Mouse (Mus musculus) adrenal gland (tissue): ENCODE measurements around the gene Clec10a.

Experiments
- intact Hi-C: fragments of 180-260 bp; cut with DNase I; formaldehyde crosslinking; loops from one replicate; pipeline ENCODE4 v1.15.1; 2025

Clec10a gene

DNA sequence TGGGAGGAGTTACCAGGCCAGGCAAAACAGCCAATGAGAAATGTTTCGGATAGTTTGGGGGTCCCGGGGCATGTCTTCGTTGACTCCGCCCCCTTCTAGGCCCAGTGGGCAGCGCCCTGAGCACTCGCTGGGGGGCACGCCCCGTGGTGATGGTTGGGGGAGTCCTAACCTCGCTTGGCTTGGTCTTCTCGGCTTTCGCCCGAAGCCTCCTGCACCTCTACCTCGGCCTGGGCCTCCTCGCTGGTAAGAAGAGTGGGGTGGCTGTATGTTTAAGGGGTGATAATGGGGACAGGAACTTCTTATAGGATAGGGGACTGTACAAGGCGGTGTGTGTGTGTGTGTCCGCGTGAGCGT is 58.8 kb downstream of the Clec10a start:
- intact Hi-C loops, result loop anchor here (5.0 to 10.0 kb wide), 2 partner anchors 38 to 280 kb away; partner anchors contain the start of gene Ybx2

DNA sequence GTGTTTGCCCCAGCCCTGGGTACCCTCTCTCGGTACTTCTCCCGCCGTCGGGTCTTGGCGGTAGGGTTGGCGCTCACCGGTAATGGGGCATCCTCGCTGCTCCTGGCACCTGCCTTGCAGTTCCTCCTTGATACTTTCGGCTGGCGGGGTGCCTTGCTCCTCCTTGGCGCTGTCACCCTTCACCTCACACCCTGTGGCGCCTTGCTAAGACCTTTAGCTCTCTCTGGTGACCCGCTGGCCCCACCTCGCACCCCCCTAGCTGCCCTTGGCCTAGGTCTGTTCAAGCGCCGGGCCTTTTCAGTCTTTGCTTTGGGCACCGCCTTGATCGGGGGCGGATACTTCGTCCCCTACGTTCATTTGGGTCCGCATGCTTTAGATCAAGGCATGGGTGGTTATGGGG is 59.3 kb downstream of the Clec10a start:
- intact Hi-C loops, result loop anchor here (10.0 kb wide), 1 partner anchor 280 kb away; the partner anchor contains the start of gene Ybx2

DNA sequence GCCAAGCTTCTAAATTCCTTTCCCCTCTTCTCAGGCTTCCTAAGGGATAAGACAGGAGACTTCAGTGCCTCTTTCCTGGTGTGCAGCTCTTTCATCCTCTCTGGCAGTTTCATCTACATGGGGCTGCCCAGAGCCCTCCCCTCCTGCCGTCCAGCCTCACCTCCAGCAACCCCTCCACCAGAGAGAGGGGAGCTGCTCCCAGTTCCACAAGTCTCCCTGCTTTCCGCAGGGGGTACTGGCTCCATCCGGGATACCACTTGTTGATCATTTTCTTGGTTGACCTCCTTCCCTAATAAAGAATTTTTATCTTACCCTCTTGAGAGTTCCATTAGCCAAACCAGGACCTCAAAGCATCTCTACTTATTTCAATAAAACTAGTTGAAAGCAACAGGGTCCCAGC is 60.1 kb downstream of the Clec10a start:
- intact Hi-C loops, result loop anchor here (10.0 kb wide), 1 partner anchor 281 kb away; the partner anchor contains the start of gene Ybx2

DNA sequence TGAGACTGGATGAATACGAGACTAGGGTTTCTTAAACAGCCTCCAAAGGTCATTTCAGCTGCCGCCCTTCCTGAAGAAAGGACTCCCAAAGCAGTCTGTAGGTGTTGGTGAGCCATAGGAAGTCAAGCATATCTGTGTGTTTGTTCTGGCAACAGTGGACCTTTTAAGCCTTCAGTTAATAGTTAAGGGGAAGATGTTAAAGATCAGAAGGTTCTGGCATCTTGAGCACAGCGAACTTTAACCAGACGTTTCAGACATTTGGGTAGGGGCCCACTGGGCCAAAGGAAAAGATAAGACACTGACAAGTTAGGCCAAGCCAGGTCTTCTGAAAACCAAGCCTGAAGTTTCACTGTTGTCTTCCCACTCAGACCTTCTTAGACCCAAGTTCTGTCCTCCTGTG is 62.0 kb downstream of the Clec10a start:
- intact Hi-C loops, result loop anchor here (10.0 kb wide), 1 partner anchor 283 kb away; the partner anchor contains the start of gene Ybx2

DNA sequence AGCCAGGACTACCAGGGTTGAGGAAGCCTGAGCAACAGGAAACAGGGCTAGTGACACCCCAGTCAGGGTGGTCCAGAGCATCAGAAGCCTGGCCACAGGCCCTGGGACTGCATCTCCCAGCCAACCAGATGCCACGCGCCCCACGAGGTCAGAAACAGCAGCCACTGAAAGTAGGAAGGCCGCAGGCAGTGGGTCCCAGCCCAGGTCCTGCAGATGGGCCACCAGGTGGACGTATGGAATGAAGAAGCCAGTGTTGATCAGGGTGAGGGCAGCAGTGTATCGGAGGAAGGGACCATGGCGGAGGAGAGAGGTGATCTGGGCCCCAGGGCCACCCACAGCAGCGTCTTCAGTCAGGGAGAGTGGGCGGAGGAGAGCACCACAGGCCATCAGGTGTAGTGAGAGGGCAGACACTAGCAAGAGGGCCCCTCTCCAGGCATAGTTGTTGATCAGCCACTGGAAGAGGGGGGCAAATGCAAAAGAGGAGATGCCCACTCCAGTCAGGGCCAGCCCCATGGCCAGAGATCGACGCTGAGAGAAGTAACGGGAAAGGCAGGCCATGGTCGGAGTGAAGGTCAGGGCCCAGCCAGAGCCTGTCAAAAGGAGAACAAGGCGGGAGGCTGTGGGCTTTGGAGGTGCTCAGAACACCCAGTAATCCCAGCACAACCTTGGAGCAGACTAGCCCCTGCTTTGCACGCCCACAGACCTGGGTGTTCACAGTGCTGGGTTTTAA is 62.9 kb downstream of the Clec10a start:
- intact Hi-C loops, result loop anchor here (10.0 kb wide), 1 partner anchor 284 kb away; the partner anchor contains the start of gene Ybx2

DNA sequence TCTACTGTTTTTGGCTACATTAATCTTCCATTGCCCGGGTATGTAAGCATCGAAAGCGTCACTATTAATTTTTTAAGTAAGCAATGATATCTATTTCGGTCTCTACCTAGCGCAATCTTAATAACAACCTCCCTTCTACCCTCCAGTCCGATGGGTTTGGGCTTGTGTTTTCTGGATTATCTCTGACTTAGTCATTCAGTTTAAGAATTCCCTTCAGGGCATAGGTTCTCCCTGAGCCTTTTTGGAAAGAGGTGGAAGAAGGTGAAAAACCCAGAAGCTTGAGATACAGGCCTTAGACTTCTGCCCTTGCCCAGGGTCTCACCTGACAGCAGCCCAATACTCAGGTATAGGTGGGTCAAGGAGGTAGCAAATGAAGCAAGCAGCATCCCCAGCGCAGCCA is 63.9 kb downstream of the Clec10a start:
- intact Hi-C loops, result loop anchor here (10.0 kb wide), 1 partner anchor 285 kb away; the partner anchor contains the start of gene Ybx2

DNA sequence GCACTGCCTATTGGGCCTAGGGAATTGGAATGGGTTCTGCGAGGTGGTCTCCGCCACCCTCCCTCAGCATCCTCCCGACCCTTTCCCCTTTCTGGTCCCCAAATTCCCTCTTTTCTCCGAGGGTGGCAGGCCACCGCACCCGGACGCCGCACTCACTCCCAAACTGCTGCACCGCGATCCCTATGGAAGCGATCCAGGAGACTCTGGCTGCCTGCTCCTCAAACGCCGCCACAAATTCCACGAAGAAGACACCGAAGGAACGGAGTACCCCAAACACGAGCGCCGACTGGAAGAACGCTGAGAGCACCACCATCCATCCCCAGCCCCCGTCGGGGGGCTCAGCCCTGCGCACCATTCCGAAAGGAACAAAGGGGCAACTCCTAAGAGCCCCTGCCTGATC is 64.3 kb downstream of the Clec10a start:
- intact Hi-C loops, result no loop called here
